Mouse (Mus musculus): ENCODE measurements at regions not wholly inside any gene's neighbourhood (a gene's known extent, or its start where the extent isn't known, plus 50 kb on each side); places are given as distances from the start of the nearest gene placed in this dataset.

DNA sequence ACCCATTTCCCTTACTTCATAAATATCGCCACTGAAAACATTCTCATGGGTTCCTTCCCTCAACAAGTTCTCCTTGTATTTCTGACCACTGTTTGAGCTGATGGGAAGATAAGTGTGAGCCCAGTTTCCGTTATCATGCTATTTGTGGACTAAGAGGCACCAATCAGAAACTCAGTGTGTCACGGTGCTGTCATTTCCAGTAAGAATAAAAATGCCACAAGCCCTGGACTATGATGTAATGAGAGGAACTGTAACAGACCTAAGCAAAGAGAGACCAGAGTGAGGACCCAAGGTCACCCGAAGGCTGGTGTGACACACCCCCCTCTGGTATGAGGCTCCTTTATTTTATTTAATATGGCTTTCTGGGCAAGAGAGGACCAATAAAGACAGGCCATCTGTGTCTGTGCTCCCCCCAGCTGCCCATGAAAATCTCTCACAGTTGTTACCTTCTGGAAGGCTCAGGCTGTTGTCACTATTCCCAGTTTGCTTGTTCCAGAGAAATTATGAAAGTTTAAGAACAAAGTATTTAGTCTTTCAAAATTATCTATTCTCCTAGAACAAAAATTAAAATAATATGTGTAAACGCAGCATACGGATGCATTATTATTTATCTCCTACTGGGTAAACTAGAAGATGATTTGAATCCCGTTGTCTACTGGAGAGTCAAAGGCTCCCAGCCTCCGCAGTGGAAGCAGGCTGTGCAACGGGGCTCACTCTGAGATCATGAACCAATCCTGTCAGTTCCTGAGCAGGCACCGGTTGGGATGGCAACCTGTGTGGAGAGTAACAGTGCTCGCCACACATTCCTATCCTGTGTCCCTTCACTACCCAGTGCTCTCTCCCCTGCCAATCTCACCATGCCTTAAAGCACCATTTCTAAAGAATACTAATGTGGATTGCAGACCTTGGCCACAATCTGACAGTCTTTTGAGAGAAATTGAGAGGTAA is 99.9 kb upstream of the Tmc1 start:
- no peaks in the 10 kb centered on the region for H3K36me3 ChIP-seq (replicated peaks; ENCODE audit: low read length)
- no peak; the same call in 2 of the 3 replicates for TF ChIP-seq GATA1 (IDR thresholded peaks at IDR 0.05; ENCODE audit: borderline replicate concordance, low read length)
- no peak for TF ChIP-seq FLI1 (IDR thresholded peaks at IDR 0.05; ENCODE audit: low read length)
- H3K27me3 ChIP-seq (replicated peaks), result no peaks in the 10 kb centered on the region
- H3K4me3 ChIP-seq (replicated peaks), result peak overlapping the region; percentile 70
- no peaks in the 10 kb centered on the region for H3K9me3 ChIP-seq
- H3K4me1 ChIP-seq, result peaks cover 77% of the 10 kb centered on the region

DNA sequence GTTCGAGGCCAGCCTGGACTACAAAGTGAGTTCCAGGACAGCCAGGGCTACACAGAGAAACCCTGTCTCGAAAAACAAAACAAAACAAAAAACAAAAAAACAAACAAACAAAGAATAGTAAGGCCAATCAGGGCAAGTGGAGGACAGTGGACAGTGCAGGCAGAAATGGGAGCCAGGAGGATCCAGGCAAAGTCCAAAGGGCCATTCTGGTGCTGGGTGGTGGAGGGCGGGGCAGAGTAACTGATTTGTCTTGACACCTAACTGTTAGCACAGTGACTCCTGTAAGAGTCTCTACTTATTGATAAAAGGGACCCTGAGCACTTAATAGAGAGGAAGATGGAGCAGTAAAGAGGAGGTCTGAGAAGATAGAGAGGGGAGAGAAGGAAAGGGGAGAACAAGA is 98.8 kb upstream of the Tmc1 start:
- TF ChIP-seq FLI1 (IDR thresholded peaks at IDR 0.05; ENCODE audit: low read length) (no peak), GATA1 (IDR thresholded peaks at IDR 0.05; ENCODE audit: borderline replicate concordance, low read length) (no peak)
- H3K4me1 ChIP-seq, result peaks cover 87% of the 10 kb centered on the region
- H3K36me3 ChIP-seq (replicated peaks; ENCODE audit: low read length), result no peaks in the 10 kb centered on the region
- peak overlapping the region; percentile 56 for H3K4me3 ChIP-seq (replicated peaks)
- H3K27me3 ChIP-seq (replicated peaks), result no peaks in the 10 kb centered on the region
- H3K9me3 ChIP-seq, result no peaks in the 10 kb centered on the region

DNA sequence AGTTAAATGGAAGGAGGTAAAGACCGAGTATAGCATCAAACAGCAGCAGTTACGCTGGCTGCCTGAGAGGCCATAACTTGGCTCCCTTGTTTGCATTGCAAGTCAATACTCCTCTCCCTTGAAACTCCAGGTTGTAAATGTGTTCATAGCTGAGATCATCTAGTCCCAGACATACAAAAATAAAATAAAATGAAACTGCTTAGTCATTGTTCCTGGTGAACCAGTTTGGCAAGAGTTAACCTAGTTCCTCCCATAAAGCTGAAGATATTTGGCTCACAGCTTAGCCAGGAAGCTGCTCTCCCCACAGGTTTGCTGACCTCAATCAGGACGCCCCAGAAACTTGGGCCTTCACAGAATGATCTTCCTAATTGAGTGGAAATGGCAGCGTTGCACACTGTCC is 97.9 kb upstream of the Tmc1 start:
- peaks cover 91% of the 10 kb centered on the region for H3K4me1 ChIP-seq
- no peaks in the 10 kb centered on the region for H3K36me3 ChIP-seq (replicated peaks; ENCODE audit: low read length)
- TF ChIP-seq FLI1 (IDR thresholded peaks at IDR 0.05; ENCODE audit: low read length) (no peak), GATA1 (IDR thresholded peaks at IDR 0.05; ENCODE audit: borderline replicate concordance, low read length) (no peak)
- no peaks in the 10 kb centered on the region for H3K27me3 ChIP-seq (replicated peaks)
- H3K9me3 ChIP-seq, result no peaks in the 10 kb centered on the region
- peak overlapping the region; percentile 80 for H3K4me3 ChIP-seq (replicated peaks)

DNA sequence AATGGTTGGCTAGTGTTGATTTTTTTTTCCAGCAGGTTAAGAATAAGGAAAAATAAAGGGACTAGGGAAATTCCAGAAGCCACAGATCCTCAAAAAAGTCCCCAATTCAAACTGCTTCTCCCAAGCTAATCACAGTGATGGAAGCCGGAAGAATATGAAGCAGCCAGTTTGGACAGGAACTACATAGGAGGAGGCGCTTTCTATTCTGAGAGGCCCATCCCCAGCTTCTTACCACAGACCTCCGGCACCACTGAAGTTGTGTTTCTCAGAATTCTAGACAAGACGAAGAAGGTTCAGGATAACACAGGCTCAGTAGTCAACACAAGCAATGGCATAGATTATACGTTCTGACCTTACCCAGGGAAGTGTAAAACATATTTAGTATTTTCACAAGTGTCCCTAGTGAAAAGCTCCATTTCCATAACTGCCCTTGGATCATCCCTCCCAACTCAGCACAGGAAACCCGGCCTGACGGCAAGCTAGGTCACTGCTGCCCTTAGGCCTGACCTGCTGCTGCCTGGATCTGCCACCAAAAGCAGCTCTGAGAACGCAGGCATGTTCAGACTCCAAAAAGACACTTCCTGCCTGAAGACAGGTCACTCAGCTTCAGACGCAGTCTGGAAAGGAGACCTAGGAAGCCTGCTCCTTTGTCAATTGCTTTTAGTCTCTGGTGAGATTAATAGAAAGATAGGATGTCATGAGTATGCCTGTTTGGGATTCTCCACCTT is 97.2 kb upstream of the Tmc1 start:
- H3K9me3 ChIP-seq, result no peaks in the 10 kb centered on the region
- peak overlapping the region; percentile 80 for H3K4me3 ChIP-seq (replicated peaks)
- H3K4me1 ChIP-seq, result peaks cover 87% of the 10 kb centered on the region
- TF ChIP-seq GATA1 (IDR thresholded peaks at IDR 0.05; ENCODE audit: borderline replicate concordance, low read length) (no peak), FLI1 (IDR thresholded peaks at IDR 0.05; ENCODE audit: low read length) (no peak)
- H3K36me3 ChIP-seq (replicated peaks; ENCODE audit: low read length), result no peaks in the 10 kb centered on the region
- H3K27me3 ChIP-seq (replicated peaks), result no peaks in the 10 kb centered on the region

DNA sequence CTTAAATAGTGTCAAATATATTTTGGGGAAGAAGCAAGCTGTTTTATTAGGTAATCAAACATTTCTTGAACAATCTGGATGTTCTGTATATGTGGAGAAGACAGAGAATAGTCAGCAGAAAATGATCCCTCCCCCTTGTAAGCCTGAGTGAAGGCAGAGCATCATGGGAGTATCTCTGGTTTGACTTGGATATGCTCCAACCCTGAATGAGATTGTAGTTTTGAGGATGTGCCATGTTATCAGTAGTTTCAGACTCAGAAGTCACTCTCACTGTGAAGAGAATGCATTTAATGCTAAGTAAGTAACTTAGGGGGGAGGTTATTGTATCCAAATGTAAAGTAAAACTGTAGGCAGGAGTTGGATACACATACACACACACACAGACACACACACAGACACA is 95.3 kb upstream of the Tmc1 start:
- Histone ChIP-seq H3K27me3 (replicated peaks) (no peaks in the 10 kb centered on the region), H3K4me3 (replicated peaks) (no peak overlapping the region), H3K36me3 (replicated peaks; ENCODE audit: low read length) (no peaks in the 10 kb centered on the region), H3K9me3 (no peaks in the 10 kb centered on the region), H3K4me1 (peaks cover 87% of the 10 kb centered on the region)
- no peak for TF ChIP-seq FLI1 (IDR thresholded peaks at IDR 0.05; ENCODE audit: low read length)
- no peak for TF ChIP-seq GATA1 (IDR thresholded peaks at IDR 0.05; ENCODE audit: borderline replicate concordance, low read length)

DNA sequence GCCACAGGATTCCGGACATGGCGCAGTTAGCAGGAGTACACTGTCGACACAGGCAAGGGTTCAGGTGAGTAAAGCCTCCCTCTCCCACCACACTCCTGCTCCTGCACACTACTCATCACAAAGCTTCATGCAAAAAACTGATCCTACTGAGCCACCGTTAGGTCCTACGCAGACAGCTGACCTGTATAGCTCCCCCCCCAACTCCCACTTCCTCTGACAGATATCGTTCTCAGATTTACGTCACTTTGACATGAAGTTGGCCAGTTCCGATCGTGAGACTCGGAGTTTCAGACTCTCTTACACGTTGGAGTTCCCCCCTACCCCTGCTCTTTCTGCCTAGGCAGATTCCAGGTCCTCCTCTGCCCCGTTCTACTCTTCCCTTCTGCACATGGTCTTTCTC is 91.6 kb upstream of the Tmc1 start:
- H3K4me1 ChIP-seq, result peaks cover 68% of the 10 kb centered on the region
- no peaks in the 10 kb centered on the region for H3K9me3 ChIP-seq
- H3K27me3 ChIP-seq (replicated peaks), result no peaks in the 10 kb centered on the region
- no peak overlapping the region for H3K4me3 ChIP-seq (replicated peaks)
- peaks cover 4% of the 10 kb centered on the region for H3K36me3 ChIP-seq (replicated peaks; ENCODE audit: low read length)
- TF ChIP-seq GATA1 (IDR thresholded peaks at IDR 0.05; ENCODE audit: borderline replicate concordance, low read length), result no peak
- TF ChIP-seq FLI1 (IDR thresholded peaks at IDR 0.05; ENCODE audit: low read length), result no peak

DNA sequence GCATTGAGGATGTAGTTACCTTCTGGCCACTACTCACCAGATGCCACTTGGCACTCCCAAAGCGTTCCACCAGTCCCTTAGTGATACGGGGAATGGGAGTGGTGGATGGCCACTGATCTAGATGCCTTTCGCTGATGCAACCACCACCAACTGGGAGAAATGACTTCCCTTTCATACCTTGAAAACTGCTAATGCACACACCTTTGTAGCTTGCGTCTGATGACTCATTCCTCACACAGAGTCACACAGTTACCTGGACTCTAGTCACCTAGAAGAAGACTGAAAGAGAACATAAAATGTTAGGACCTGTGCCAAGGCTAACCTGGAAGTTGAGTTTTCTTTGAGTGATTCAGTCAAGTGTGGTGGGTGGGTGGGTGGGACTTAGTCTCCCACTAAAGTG is 90.0 kb upstream of the Tmc1 start:
- Histone ChIP-seq H3K9me3 (no peaks in the 10 kb centered on the region), H3K27me3 (replicated peaks) (no peaks in the 10 kb centered on the region), H3K4me3 (replicated peaks) (no peak overlapping the region), H3K4me1 (peaks cover 68% of the 10 kb centered on the region), H3K36me3 (replicated peaks; ENCODE audit: low read length) (peaks cover 6% of the 10 kb centered on the region)
- TF ChIP-seq FLI1 (IDR thresholded peaks at IDR 0.05; ENCODE audit: low read length) (no peak), GATA1 (IDR thresholded peaks at IDR 0.05; ENCODE audit: borderline replicate concordance, low read length) (no peak)

DNA sequence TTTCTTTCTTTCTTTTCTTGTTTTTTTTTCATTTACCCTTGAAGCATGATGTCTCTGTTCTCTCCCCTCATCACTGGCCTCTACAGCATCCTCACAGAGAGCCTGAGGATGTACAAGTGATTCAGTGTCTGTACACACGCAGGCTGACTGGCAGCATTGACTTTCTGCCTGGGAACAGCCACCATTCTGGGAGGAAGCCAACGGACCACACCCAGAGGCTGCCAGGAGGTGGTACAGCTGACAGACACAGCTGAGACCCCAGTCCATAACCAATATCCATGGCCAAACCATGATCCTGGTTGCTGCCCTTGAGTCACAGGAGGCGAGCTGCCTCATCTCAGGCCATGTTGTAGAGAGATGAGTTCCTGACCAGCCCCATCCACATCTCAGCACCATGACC is 88.5 kb upstream of the Tmc1 start:
- Histone ChIP-seq H3K4me3 (replicated peaks) (peak overlapping the region; percentile 34), H3K9me3 (no peaks in the 10 kb centered on the region), H3K36me3 (replicated peaks; ENCODE audit: low read length) (peaks cover 6% of the 10 kb centered on the region), H3K4me1 (peaks cover 69% of the 10 kb centered on the region), H3K27me3 (replicated peaks) (no peaks in the 10 kb centered on the region)
- no peak for TF ChIP-seq FLI1 (IDR thresholded peaks at IDR 0.05; ENCODE audit: low read length)
- TF ChIP-seq GATA1 (IDR thresholded peaks at IDR 0.05; ENCODE audit: borderline replicate concordance, low read length), result no peak

DNA sequence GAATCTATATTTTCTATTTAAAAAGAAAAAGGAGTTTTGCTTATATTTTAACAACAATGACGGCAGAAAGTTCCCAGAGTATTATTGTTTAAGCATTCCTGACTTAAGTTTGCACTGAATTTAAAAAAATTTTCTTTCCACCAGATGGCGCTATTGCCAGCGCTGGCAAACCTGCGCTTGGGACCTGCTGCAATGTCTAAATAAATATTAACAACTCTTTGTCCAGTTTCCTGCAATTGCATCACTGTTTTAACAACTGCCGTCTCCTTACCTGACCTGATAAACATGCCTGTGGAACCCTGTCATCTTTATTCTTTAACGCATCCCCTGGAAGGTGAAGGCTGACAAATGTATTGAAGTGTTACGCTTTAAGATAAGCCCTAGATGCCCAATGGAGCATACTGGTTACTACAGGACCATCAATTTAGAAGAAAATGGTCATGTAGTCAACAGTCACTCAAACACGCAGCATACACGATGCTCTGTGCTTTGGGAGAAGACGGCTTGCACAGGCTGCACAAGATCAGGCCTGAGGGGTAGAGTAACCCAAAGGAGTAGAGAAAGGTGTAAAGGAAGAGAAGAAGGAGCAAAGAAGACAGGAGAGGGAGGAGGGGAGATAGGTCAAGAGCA is 83.6 kb upstream of the Tmc1 start:
- Histone ChIP-seq H3K27me3 (replicated peaks) (no peaks in the 10 kb centered on the region), H3K9me3 (no peaks in the 10 kb centered on the region), H3K4me3 (replicated peaks) (peak overlapping the region; percentile 88), H3K4me1 (peaks cover 86% of the 10 kb centered on the region), H3K36me3 (replicated peaks; ENCODE audit: low read length) (peaks cover 5% of the 10 kb centered on the region)
- no peak for TF ChIP-seq FLI1 (IDR thresholded peaks at IDR 0.05; ENCODE audit: low read length)
- TF ChIP-seq GATA1 (IDR thresholded peaks at IDR 0.05; ENCODE audit: borderline replicate concordance, low read length), result no peak
